Comparison of ENCODE assay signal across 8 mouse cellular contexts in genomic region chr13:52582878-52583661, GRCm38 (mm10). TPM values are rescaled to one million over a fixed set of nuclear protein-coding genes. Genes with fewer than 3 reads are reported as not detected.
A peak's percentile ranks its signal among the peaks of the same experiment; 100 is the strongest.
DNase-seq lines count a peak whose midpoint lies in the region; ATAC-seq lines count a peak whose summit lies in the region.

Syk (plus strand) TSS chr13:52583173.

- H3K4me1 ChIP-seq in forebrain, embryonic 11.5 days (replicated peaks; ENCODE audit: control insufficient read depth, insufficient read depth, low read length) = no peaks in the 10 kb centered on the region

- H3K9me3 ChIP-seq in forebrain, embryonic 11.5 days (ENCODE audit: control insufficient read depth, low read length) = no peaks in the 10 kb centered on the region

- WGBS in forebrain, embryonic 11.5 days = under 1% methylated on average over 69 of the region's 70 CpGs

- DNase-seq in left cerebral cortex, adult 18-20 months (ENCODE audit: low spot score in 2 of 2) = peak; percentile 48 to 52
- DNase-seq in left cerebral cortex, adult 11 months (ENCODE audit: low spot score) = no peak
- DNase-seq in forebrain, embryonic 11.5 days (ENCODE audit: low spot score) = peak; percentile 80
- peak; percentile 82 for DNase-seq in heart, postnatal 10 days
- DNase-seq in layer of hippocampus, adult 9-11 months = peak; percentile 26
- DNase-seq in lung, postnatal 25 days (ENCODE audit: low spot score) = peak; percentile 57
- peak; percentile 70 for DNase-seq in retina, embryonic 14.5 days (ENCODE audit: low spot score)
- DNase-seq in thymus, postnatal 36 days = peak; percentile 80 to 88

- H3K27me3 ChIP-seq in forebrain, embryonic 11.5 days (ENCODE audit: control insufficient read depth, insufficient read depth, low read length) = peaks cover 13% of the 10 kb centered on the region

- H3K4me2 ChIP-seq in forebrain, embryonic 11.5 days (ENCODE audit: low read depth, low read length, severe bottlenecking) = peak within 1 kb of the TSS; percentile 94

- no peaks in the 10 kb centered on the region for H3K36me3 ChIP-seq in forebrain, embryonic 11.5 days (ENCODE audit: control insufficient read depth, insufficient read depth, low read length)

- H3K9ac ChIP-seq in forebrain, embryonic 11.5 days (ENCODE audit: low read length) = peak within 1 kb of the TSS; percentile 60

- intact Hi-C loops in heart, postnatal 10 days (cut with DNase I) = no loop called here

- peak within 1 kb of the TSS; percentile 55 for H3K4me3 ChIP-seq in forebrain, embryonic 11.5 days (ENCODE audit: low read depth, low read length)

- H3K27ac ChIP-seq in forebrain, embryonic 11.5 days (ENCODE audit: low read depth, low read length) = no peak within 1 kb of the TSS

- ATAC-seq in forebrain, embryonic 11.5 days (replicated peaks; ENCODE audit: low FRiP score) = peak; percentile 30; the same call in 1 of the 2 replicates

RNA-seq across cellular contexts. Expression of gene Syk, which starts in this region (rescaled TPM):
- 1 to 10 TPM; 2.3 to 3.4 TPM for total RNA-seq in left cerebral cortex, adult 18-20 months (2021)
- 2.2 and 2.3 TPM in 2 replicates for polyA plus RNA-seq in forebrain, embryonic 11.5 days (2014; fragmentation: Nextera tagmentation; extraction: Ambion mirVana)
- 10 to 100 TPM; 17.6 to 22.0 TPM for total RNA-seq in heart, postnatal 10 days (2021)

Comparison
In these comparisons a context has a peak if more than half of its experiments do, and no peak if none do; other contexts are left out.
1. RNA of gene Syk (total RNA-seq): 17.6 to 22.0 TPM in heart, postnatal 10 days; 2.3 to 3.4 TPM in left cerebral cortex, adult 18-20 months; every median in the first group is over 4 times any median in the second.